Mouse (Mus musculus): ENCODE data around the gene Htr6. TPM values are rescaled to one million over a fixed set of nuclear protein-coding genes. Genes with fewer than 3 reads are reported as not detected.

The Htr6 gene
- polyA plus RNA-seq, 1 experiment from 2014 or later: not detected

GRCm38 (mm10) chr4:139040084-139040839 is 35.1 kb downstream of the Htr6 start:
- ATAC-seq (replicated peaks; ENCODE audit: low FRiP score): 0 out of 2 replicates have a peak, but pooled peaks have one; percentile 23
- 8% methylated on average over 10 of the region's 10 CpGs for WGBS
- Histone ChIP-seq H3K4me2 (no peak overlapping the region), H3K27me3 (peaks cover 6% of the 10 kb centered on the region; the same call in 1 of the 2 replicates), H3K4me1 (peaks cover 28% of the 10 kb centered on the region), H3K36me3 (no peaks in the 10 kb centered on the region), H3K4me3 (replicated peaks) (no peak overlapping the region), H3K9ac (no peak overlapping the region), H3K27ac (no peak overlapping the region; the same call in 1 of the 2 replicates), H3K9me3 (replicated peaks) (peaks cover 3% of the 10 kb centered on the region; the same call in 1 of the 2 replicates)

DNA sequence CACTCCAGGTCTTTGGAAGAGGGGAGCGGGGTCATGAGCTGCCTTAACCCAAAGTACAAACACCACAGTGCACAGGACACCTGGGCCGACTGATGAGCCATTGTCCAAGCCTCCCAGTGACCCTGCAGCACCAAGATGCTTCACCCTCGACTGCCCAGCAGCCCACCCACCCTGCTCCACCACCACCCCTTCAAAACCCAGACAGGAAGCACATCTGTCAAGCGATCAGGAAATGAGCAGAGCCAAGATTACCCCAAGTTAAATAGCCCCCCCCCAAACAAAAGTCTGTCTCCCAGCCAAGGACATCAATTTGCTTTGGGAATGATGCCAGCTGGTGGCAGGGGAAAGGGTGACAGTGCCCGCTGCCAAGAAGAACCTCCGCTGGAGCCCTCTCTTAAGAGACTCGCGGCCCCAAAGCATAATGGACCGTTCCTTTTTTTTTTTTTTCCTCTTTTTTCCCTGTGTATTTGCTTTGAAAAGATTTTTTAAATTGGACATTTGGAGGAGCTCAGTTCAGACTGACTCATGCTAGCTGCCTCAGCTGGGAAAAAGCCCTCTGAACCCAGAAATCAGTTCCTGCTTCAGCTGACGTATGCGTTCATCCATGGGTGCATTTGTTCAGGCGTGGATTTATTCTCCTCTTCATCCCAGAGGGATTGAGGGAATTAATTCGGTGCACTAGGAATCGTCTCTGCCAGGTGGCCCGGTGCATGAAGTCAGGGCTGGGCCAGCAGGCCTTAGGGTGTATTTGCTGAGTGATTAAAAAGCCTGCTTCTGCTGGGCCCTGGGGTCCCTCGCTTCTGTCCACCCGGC is 37.4 kb downstream of the Htr6 start:
- Histone ChIP-seq H3K4me2 (no peak overlapping the region; the same call in 1 of the 2 replicates), H3K4me1 (peaks cover 28% of the 10 kb centered on the region), H3K27ac (peak overlapping the region; percentile 55), H3K4me3 (replicated peaks) (no peak overlapping the region), H3K9me3 (replicated peaks) (no peaks in the 10 kb centered on the region; the same call in 1 of the 2 replicates), H3K9ac (no peak overlapping the region), H3K27me3 (peaks cover 6% of the 10 kb centered on the region; the same call in 1 of the 2 replicates), H3K36me3 (no peaks in the 10 kb centered on the region)
- ATAC-seq (replicated peaks; ENCODE audit: low FRiP score): peak; percentile 46; the same call in 1 of the 2 replicates
- WGBS: 45% methylated on average over 17 of the region's 17 CpGs

DNA sequence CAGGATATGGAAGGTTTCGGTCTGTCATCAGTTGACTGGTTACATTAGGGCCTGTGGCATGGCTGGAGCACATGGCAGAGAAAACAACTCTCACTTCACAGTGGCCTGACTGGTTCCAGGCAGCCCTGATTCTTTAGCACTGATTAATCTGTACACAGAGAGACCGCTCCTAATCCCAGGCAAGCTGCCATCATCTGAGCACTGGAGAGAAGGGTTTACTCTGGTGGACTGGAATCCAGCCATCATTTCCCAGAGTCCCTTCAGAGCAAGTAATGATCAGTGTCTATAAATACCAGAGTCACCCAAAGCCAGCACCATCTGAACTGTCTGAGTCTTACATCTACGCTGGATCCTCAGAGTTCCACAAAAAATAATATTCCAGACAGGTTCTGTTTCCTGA is 39.6 kb downstream of the Htr6 start:
- H3K4me2 ChIP-seq: no peak overlapping the region
- no peak overlapping the region for H3K4me3 ChIP-seq (replicated peaks)
- peaks cover 28% of the 10 kb centered on the region for H3K4me1 ChIP-seq
- H3K27me3 ChIP-seq: peaks cover 6% of the 10 kb centered on the region; the same call in 1 of the 2 replicates
- H3K9me3 ChIP-seq (replicated peaks): no peaks in the 10 kb centered on the region; the same call in 1 of the 2 replicates
- no peak overlapping the region for H3K27ac ChIP-seq
- ATAC-seq (replicated peaks; ENCODE audit: low FRiP score): no peak
- H3K36me3 ChIP-seq: no peaks in the 10 kb centered on the region
- WGBS: 89% methylated on average over 3 of the region's 3 CpGs
- no peak overlapping the region for H3K9ac ChIP-seq

GRCm38 (mm10) chr4:139034942-139035341 is 40.4 kb downstream of the Htr6 start:
- WGBS: 84% methylated on average over 3 of the region's 3 CpGs
- H3K9me3 ChIP-seq (replicated peaks): no peaks in the 10 kb centered on the region; the same call in 1 of the 2 replicates
- no peak for ATAC-seq (replicated peaks; ENCODE audit: low FRiP score)

DNA sequence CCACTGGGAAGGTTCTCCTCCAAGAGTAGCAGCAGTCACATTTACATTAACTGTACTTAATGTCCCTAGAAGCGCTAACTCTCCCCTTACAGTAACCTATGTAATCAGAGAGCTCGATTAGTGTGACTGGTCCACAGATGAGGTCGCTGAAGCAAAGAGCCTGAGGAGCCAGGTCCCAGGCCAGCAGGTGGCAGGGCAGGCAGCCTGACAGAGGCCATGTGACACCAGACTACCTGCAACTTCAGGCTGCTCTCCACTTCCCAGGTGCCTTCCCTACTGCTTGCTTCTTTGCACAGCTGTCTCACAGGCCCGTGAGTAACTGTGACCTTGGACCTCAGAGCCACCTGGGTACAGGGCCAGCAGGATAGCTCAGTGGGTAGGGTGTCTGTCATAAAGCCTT is 40.8 kb downstream of the Htr6 start:
- H3K27me3 ChIP-seq: peaks cover 1% of the 10 kb centered on the region; the same call in 1 of the 2 replicates
- H3K36me3 ChIP-seq: no peaks in the 10 kb centered on the region
- 0 out of 2 replicates have a peak, but pooled peaks have one; percentile 20 for ATAC-seq (replicated peaks; ENCODE audit: low FRiP score)
- H3K9me3 ChIP-seq (replicated peaks): no peaks in the 10 kb centered on the region; the same call in 1 of the 2 replicates
- H3K9ac ChIP-seq: no peak overlapping the region
- peaks cover 19% of the 10 kb centered on the region for H3K4me1 ChIP-seq
- no peak overlapping the region for H3K27ac ChIP-seq
- WGBS: 28% methylated on average over 4 of the region's 4 CpGs
- no peak overlapping the region for H3K4me2 ChIP-seq
- H3K4me3 ChIP-seq (replicated peaks): no peak overlapping the region

More at GRCm38 (mm10) chr4:139034942-139035341, 40.4 kb downstream of the Htr6 start:
- Histone ChIP-seq H3K27me3 (peaks cover 6% of the 10 kb centered on the region; the same call in 1 of the 2 replicates), H3K4me3 (replicated peaks) (no peak overlapping the region), H3K4me2 (no peak overlapping the region), H3K27ac (no peak overlapping the region), H3K9ac (no peak overlapping the region), H3K36me3 (no peaks in the 10 kb centered on the region), H3K4me1 (peaks cover 23% of the 10 kb centered on the region)

GRCm38 (mm10) chr4:139034010-139034367 is 41.4 kb downstream of the Htr6 start:
- Histone ChIP-seq H3K4me1 (peaks cover 15% of the 10 kb centered on the region), H3K36me3 (no peaks in the 10 kb centered on the region), H3K27ac (no peak overlapping the region), H3K4me3 (replicated peaks) (no peak overlapping the region), H3K9me3 (replicated peaks) (no peaks in the 10 kb centered on the region; the same call in 1 of the 2 replicates), H3K9ac (no peak overlapping the region), H3K27me3 (no peaks in the 10 kb centered on the region), H3K4me2 (no peak overlapping the region)
- WGBS: 71% methylated on average over 8 of the region's 8 CpGs
- no peak for ATAC-seq (replicated peaks; ENCODE audit: low FRiP score)

DNA sequence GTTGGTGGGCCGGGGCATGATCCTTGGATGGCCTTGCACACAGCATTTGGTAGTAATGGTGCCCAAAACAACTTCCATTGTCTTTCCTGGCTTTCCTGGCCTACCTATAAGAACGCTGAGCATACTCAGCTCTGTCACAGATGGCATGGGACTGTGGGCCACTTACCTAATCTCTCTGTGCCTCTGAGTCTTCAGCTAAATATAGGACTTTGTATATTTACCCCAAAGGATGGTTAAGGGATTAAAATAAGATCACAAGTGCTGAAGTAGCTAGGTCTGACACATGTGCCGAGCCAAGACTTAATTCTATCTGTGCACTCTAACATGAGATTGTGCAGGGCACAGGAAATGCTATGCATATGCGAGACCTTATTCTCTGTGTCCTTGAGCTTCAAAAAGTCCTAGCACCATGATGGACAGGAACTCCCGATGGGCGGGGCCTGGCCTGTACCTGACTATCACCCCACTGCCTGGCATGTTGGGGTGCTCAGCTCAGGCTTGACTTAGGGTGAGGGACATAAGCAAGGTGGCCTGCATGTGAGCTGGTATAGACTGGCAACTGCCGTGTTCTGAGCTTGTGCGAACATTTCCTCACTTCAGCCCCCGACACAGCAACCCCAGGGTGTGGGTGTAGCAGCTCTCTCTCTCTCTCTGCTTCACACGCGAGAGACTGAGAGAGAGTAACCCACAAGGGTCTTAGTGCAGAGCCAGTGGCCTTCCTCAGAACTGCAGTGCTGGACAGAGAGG is 41.9 kb downstream of the Htr6 start:
- Histone ChIP-seq H3K9me3 (replicated peaks) (no peaks in the 10 kb centered on the region; the same call in 1 of the 2 replicates), H3K9ac (no peak overlapping the region), H3K27ac (no peak overlapping the region), H3K4me2 (no peak overlapping the region), H3K4me3 (replicated peaks) (no peak overlapping the region), H3K27me3 (no peaks in the 10 kb centered on the region), H3K4me1 (peaks cover 14% of the 10 kb centered on the region), H3K36me3 (no peaks in the 10 kb centered on the region)
- WGBS: 84% methylated on average over 11 of the region's 11 CpGs
- ATAC-seq (replicated peaks; ENCODE audit: low FRiP score): no peak

DNA sequence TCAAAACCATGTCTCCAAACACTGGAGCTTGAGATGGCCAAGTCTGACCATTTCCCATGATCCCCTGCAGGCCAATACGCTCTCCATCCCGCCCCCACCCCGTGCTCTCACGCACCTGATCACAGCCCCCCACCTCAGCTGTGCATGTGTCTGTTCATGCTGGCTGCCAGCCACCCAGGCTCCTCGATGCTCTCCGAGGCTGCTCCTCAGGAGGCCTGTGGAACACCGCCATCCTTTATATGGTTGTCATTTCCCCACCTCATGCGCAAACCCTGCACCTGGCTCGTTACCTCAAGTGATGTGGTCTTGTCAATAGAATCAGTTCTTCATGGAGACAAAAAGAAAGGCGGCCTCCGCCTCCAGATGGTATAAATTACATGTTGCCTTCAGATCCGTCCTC is 42.8 kb downstream of the Htr6 start:
- no peak for ATAC-seq (replicated peaks; ENCODE audit: low FRiP score)
- Histone ChIP-seq H3K4me1 (peaks cover 4% of the 10 kb centered on the region), H3K4me3 (replicated peaks) (no peak overlapping the region), H3K9ac (no peak overlapping the region), H3K36me3 (no peaks in the 10 kb centered on the region), H3K27me3 (no peaks in the 10 kb centered on the region), H3K9me3 (replicated peaks) (no peaks in the 10 kb centered on the region; the same call in 1 of the 2 replicates), H3K27ac (no peak overlapping the region), H3K4me2 (no peak overlapping the region)
- WGBS: 81% methylated on average over 12 of the region's 12 CpGs

- Histone ChIP-seq H3K9me3 (replicated peaks) (no peaks in the 10 kb centered on the region), H3K36me3 (no peaks in the 10 kb centered on the region), H3K4me1 (no peaks in the 10 kb centered on the region), H3K9ac (no peak overlapping the region), H3K4me2 (no peak overlapping the region), H3K4me3 (replicated peaks) (no peak overlapping the region), H3K27me3 (no peaks in the 10 kb centered on the region), H3K27ac (no peak overlapping the region)
- 58% methylated on average over 6 of the region's 6 CpGs for WGBS
- no peak for ATAC-seq (replicated peaks; ENCODE audit: low FRiP score)
These were observed 44.7 kb downstream of the Htr6 start for GRCm38 (mm10) chr4:139030675-139031074.

- Histone ChIP-seq H3K36me3 (no peaks in the 10 kb centered on the region), H3K9me3 (replicated peaks) (no peaks in the 10 kb centered on the region), H3K4me2 (no peak overlapping the region), H3K4me1 (0 out of 2 replicates have a peak, but pooled peaks cover 2% of the 10 kb centered on the region), H3K4me3 (replicated peaks) (no peak overlapping the region), H3K27me3 (no peaks in the 10 kb centered on the region), H3K27ac (no peak overlapping the region), H3K9ac (no peak overlapping the region)
- no peak for ATAC-seq (replicated peaks; ENCODE audit: low FRiP score)
- WGBS: 38% methylated on average over 2 of the region's 2 CpGs
These were observed 51.0 kb downstream of the Htr6 start for GRCm38 (mm10) chr4:139024379-139024778.

GRCm38 (mm10) chr4:139020385-139020784 is 55.0 kb downstream of the Htr6 start:
- Histone ChIP-seq H3K27ac (no peak overlapping the region), H3K4me2 (no peak overlapping the region), H3K4me3 (replicated peaks) (no peak overlapping the region), H3K9me3 (replicated peaks) (no peaks in the 10 kb centered on the region), H3K9ac (no peak overlapping the region), H3K4me1 (0 out of 2 replicates have a peak, but pooled peaks cover 2% of the 10 kb centered on the region), H3K27me3 (no peaks in the 10 kb centered on the region), H3K36me3 (no peaks in the 10 kb centered on the region)
- WGBS: 82% methylated on average over 3 of the region's 3 CpGs
- no peak for ATAC-seq (replicated peaks; ENCODE audit: low FRiP score)

All from kidney, embryonic 15.5 days (tissue).